Mouse (Mus musculus): ENCODE measurements around the gene Nabp1.

GRCm38 (mm10) chr1:51479691-51480090 lies 1.5 kb upstream of the Nabp1 start:
- TF ChIP-seq CTCF (IDR thresholded peaks at IDR 0.05; ENCODE audit: low read depth), result no peak
- TF ChIP-seq EP300 (IDR thresholded peaks at IDR 0.05; ENCODE audit: low read depth), result no peak
